Mouse (Mus musculus) intestine, embryonic 16.5 days (tissue): ENCODE data around the gene Rbbp4. TPM values are rescaled to one million over a fixed set of nuclear protein-coding genes. Genes with fewer than 3 reads are reported as not detected.

Experiments used
- microRNA-seq: library from miRNA; unstranded; fragments of <30 nt; microRNA quantifications from one replicate; pipeline ENCODE4, GENCODE M21; 2016
- polyA plus RNA-seq: library from polyadenylated mRNA; unstranded; fragments of >200 nt; fragmentation: Nextera tagmentation; extraction: Ambion mirVana; gene quantifications from 2 replicates; pipeline ENCODE4 v1.2.1, GENCODE M21; 2015

Gene Rbbp4
- polyA plus RNA-seq, 1 experiment from 2014 or later, result 297 TPM

Small RNA genes lying within 50 kb of the gene (microRNA-seq; reads per million reads assigned to microRNA genes)
- gene Gm22994, result not detected

Other genes starting within 250 kb of the Rbbp4 start
- gene Tmem54, start 229.8 kb downstream of the Rbbp4 start, polyA plus RNA-seq, result 159 and 167 TPM in 2 replicates
- 4.0 and 4.5 TPM in 2 replicates for gene Hpca, start 213.3 kb downstream of the Rbbp4 start, polyA plus RNA-seq
- 1.5 and 2.2 TPM in 2 replicates for gene Fndc5, start 198.4 kb downstream of the Rbbp4 start, polyA plus RNA-seq
- gene S100pbp, start 145.6 kb downstream of the Rbbp4 start, polyA plus RNA-seq, result 10.3 and 10.9 TPM in 2 replicates
- gene Yars, start 145.6 kb downstream of the Rbbp4 start, polyA plus RNA-seq, result 104 and 107 TPM in 2 replicates
- gene C77080, start 74.0 kb downstream of the Rbbp4 start, polyA plus RNA-seq, result 6.5 and 7.5 TPM in 2 replicates
- gene Sync, start 47.8 kb downstream of the Rbbp4 start, polyA plus RNA-seq, result 1.1 and 1.3 TPM in 2 replicates
- gene Zbtb8os, start 325 bp upstream of the Rbbp4 start, polyA plus RNA-seq, result 64.2 and 66.9 TPM in 2 replicates
- 13.6 and 14.0 TPM in 2 replicates for gene Zbtb8a, start 42.7 kb upstream of the Rbbp4 start, polyA plus RNA-seq
- 1.1 and 1.2 TPM in 2 replicates for gene Zbtb8b, start 105.5 kb upstream of the Rbbp4 start, polyA plus RNA-seq
- 24.5 and 24.7 TPM in 2 replicates for gene Bsdc1, start 126.2 kb upstream of the Rbbp4 start, polyA plus RNA-seq
- not detected in 2 replicates for gene Tssk3, start 155.7 kb upstream of the Rbbp4 start, polyA plus RNA-seq
- gene Fam229a, start 155.8 kb upstream of the Rbbp4 start, polyA plus RNA-seq, result not detected in 2 replicates
- 289 and 312 TPM in 2 replicates for gene Marcksl1, start 178.2 kb upstream of the Rbbp4 start, polyA plus RNA-seq
- gene Hdac1, start 207.3 kb upstream of the Rbbp4 start, polyA plus RNA-seq, result 196 and 207 TPM in 2 replicates
- gene Lck, start 238.3 kb upstream of the Rbbp4 start, polyA plus RNA-seq, result 6.1 and 7.9 TPM in 2 replicates
- gene Fam167b, start 243.2 kb upstream of the Rbbp4 start, polyA plus RNA-seq, result 2.3 and 2.4 TPM in 2 replicates